Mouse (Mus musculus) layer of hippocampus, adult 6 months (tissue): Measurements from ENCODE around the gene Fus. TPM values are rescaled to one million over a fixed set of nuclear protein-coding genes. Genes with fewer than 3 reads are reported as not detected.

ENCODE experiments used
- long read RNA-seq, 2 experiments: library from polyadenylated mRNA; unstranded; transcript quantifications; one replicate each; pipeline ENCODE4 v2.0.0; 2019 to 2020
- polyA plus RNA-seq: library from polyadenylated mRNA; unstranded; fragments of <200 nt; fragmentation: Nextera tagmentation; gene quantifications from 2 replicates; pipeline ENCODE4 v1.2.3, GENCODE M21; 2021

The Fus gene
- 5.8 TPM in 2 replicates for polyA plus RNA-seq
- long read RNA-seq, experiment 1, full-length matches to known transcripts, result 1 of 4 reads
- long read RNA-seq, experiment 1, partial matches to known transcripts, result 1 of 4 reads
- long read RNA-seq, experiment 1, other reads (novel, unspliced or antisense), result 2 of 4 reads
- long read RNA-seq, experiment 2, full-length matches to known transcripts, result 40 of 50 reads
- long read RNA-seq, experiment 2, partial matches to known transcripts, result 6 of 50 reads
- long read RNA-seq, experiment 2, other reads (novel, unspliced or antisense), result 4 of 50 reads

GRCm38 (mm10) chr7:127967004-127967921 is at the start of gene Fus:
Gene Fus, plus strand, starts transcription at chr7:127967457.

GRCm38 (mm10) chr7:127929923-127930322 is 37.3 kb upstream of the Fus start, which contains the start of gene Prss8:
Gene Prss8, minus strand, starts transcription at chr7:127930104.

GRCm38 (mm10) chr7:127946470-127947023 is 20.7 kb upstream of the Fus start, which contains the start of gene Prss36:
Gene Prss36, minus strand, starts transcription at chr7:127946725.

GRCm38 (mm10) chr7:127993341-127993977 is 26.2 kb downstream of the Fus start, which contains the start of gene Pycard:
Gene Pycard, minus strand, starts transcription at chr7:127993867.

GRCm38 (mm10) chr7:128003688-128004087 is 36.4 kb downstream of the Fus start, which contains the start of gene Trim72:
Gene Trim72, plus strand, starts transcription at chr7:128003949.

Other genes with a start within 250 kb of the Fus start
- gene Ctf2, start 235.3 kb upstream of the Fus start, polyA plus RNA-seq, result 0.08 TPM in 1 of 2 replicates, not detected in the other
- 1.0 TPM in 2 replicates for gene Fbxl19, start 222.9 kb upstream of the Fus start, polyA plus RNA-seq
- 31.4 and 32.6 TPM in 2 replicates for gene Orai3, start 197.6 kb upstream of the Fus start, polyA plus RNA-seq
- 7.7 and 12.9 TPM in 2 replicates for gene Setd1a, start 190.8 kb upstream of the Fus start, polyA plus RNA-seq
- not detected in 2 replicates for gene Gm49388, start 181.8 kb upstream of the Fus start, polyA plus RNA-seq
- 5.9 and 14.2 TPM in 2 replicates for gene Hsd3b7, start 166.9 kb upstream of the Fus start, polyA plus RNA-seq
- gene Stx4a, start 143.2 kb upstream of the Fus start, polyA plus RNA-seq, result 9.9 and 10.7 TPM in 2 replicates
- gene Stx1b, start 142.9 kb upstream of the Fus start, polyA plus RNA-seq, result 29.2 and 31.2 TPM in 2 replicates
- 4.8 and 5.7 TPM in 2 replicates for gene Zfp646, start 91.2 kb upstream of the Fus start, polyA plus RNA-seq
- gene Zfp668, start 90.6 kb upstream of the Fus start, polyA plus RNA-seq, result 9.2 and 11.8 TPM in 2 replicates
- 0.75 and 0.94 TPM in 2 replicates for gene Prss53, start 76.5 kb upstream of the Fus start, polyA plus RNA-seq
- not detected in 2 replicates for gene Gm21974, start 72.0 kb upstream of the Fus start, polyA plus RNA-seq
- 103 and 112 TPM in 2 replicates for gene Vkorc1, start 71.8 kb upstream of the Fus start, polyA plus RNA-seq
- 53.7 and 57.1 TPM in 2 replicates for gene Bckdk, start 63.4 kb upstream of the Fus start, polyA plus RNA-seq
- gene Kat8, start 54.9 kb upstream of the Fus start, polyA plus RNA-seq, result 14.9 and 15.5 TPM in 2 replicates
- 0.41 and 1.6 TPM in 2 replicates for gene Prss8, start 37.4 kb upstream of the Fus start, polyA plus RNA-seq
- gene Prss36, start 20.7 kb upstream of the Fus start, polyA plus RNA-seq, result 17.7 TPM in 2 replicates
- gene Pycard, start 26.4 kb downstream of the Fus start, polyA plus RNA-seq, result 16.7 and 20.5 TPM in 2 replicates
- gene Trim72, start 36.5 kb downstream of the Fus start, polyA plus RNA-seq, result not detected in 2 replicates
- 3.3 and 3.4 TPM in 2 replicates for gene Itgam, start 95.2 kb downstream of the Fus start, polyA plus RNA-seq
- gene Gm49368, start 95.2 kb downstream of the Fus start, polyA plus RNA-seq, result 0.04 TPM in 1 of 2 replicates, not detected in the other
- gene Itgax, start 162.1 kb downstream of the Fus start, polyA plus RNA-seq, result 0.14 and 0.23 TPM in 2 replicates
- gene Itgad, start 186.9 kb downstream of the Fus start, polyA plus RNA-seq, result 0.50 and 0.52 TPM in 2 replicates
- 31.1 and 37.6 TPM in 2 replicates for gene Cox6a2, start 238.9 kb downstream of the Fus start, polyA plus RNA-seq